Mouse (Mus musculus) small intestine, adult 2 months (tissue): ENCODE data around the gene Rptor. TPM values are rescaled to one million over a fixed set of nuclear protein-coding genes. Genes with fewer than 3 reads are reported as not detected.

Source experiments
- H3K27ac ChIP-seq: fragments of 200-500 bp; 2 replicates; pipeline ENCODE4 v1.5.1; 2012; ENCODE audit warnings: low read depth, low read length, control low read depth, inconsistent platforms; ENCODE audit not compliant: insufficient read depth
- H3K27me3 ChIP-seq: fragments of 200-500 bp; 2 replicates; pipeline ENCODE4 v1.6.1; 2012; ENCODE audit warnings: mild to moderate bottlenecking, moderate library complexity, low read length, inconsistent platforms; ENCODE audit not compliant: control insufficient read depth, insufficient read depth
- H3K36me3 ChIP-seq: fragments of 200-500 bp; 2 replicates; pipeline ENCODE4 v1.6.1; 2012; ENCODE audit warnings: mild to moderate bottlenecking, low read length, control low read depth, inconsistent platforms; ENCODE audit not compliant: control insufficient read depth, insufficient read depth
- H3K4me1 ChIP-seq: fragments of 200-500 bp; 2 replicates; pipeline ENCODE4 v1.6.1; 2012; ENCODE audit warnings: low read length, inconsistent platforms, mixed read lengths; ENCODE audit not compliant: control insufficient read depth, insufficient read depth, insufficient read length
- H3K4me3 ChIP-seq: fragments of 200-500 bp; 2 replicates; pipeline ENCODE4 v1.5.1; 2012; ENCODE audit warnings: low read depth, mild to moderate bottlenecking, control low read depth, inconsistent platforms, low read length, moderate library complexity
- CTCF ChIP-seq: fragments of 200-500 bp; IDR thresholded peaks from 2 replicates; pipeline ENCODE4 v1.5.1; 2012; ENCODE audit warnings: low read depth, mild to moderate bottlenecking, control low read depth, inconsistent platforms, low read length, moderate library complexity, mixed read lengths; ENCODE audit not compliant: insufficient replicate concordance, insufficient read length; ENCODE audit errors: extremely low read depth
- POLR2A ChIP-seq: fragments of 200-500 bp; IDR thresholded peaks from 2 replicates; pipeline ENCODE4 v1.6.1; 2012; ENCODE audit warnings: low read depth, mild to moderate bottlenecking, control low read depth, inconsistent platforms, low read length, moderate library complexity
- WGBS: fragments of 180-500 bp; shearing (Covaris S2); methylation state at CpG from one replicate; pipeline ENCODE4 v1.1.7; 2018; 5-methylcytosine and 5-hydroxymethylcytosine counted together
- polyA plus RNA-seq: library from polyadenylated mRNA; depleted of rRNA; stranded (reverse); fragments of >200 nt; gene quantifications from 2 replicates; pipeline ENCODE4 v1.2.3, GENCODE M21; 2012

Gene Rptor
- polyA plus RNA-seq, 1 experiment: 26.8 TPM

DNA sequence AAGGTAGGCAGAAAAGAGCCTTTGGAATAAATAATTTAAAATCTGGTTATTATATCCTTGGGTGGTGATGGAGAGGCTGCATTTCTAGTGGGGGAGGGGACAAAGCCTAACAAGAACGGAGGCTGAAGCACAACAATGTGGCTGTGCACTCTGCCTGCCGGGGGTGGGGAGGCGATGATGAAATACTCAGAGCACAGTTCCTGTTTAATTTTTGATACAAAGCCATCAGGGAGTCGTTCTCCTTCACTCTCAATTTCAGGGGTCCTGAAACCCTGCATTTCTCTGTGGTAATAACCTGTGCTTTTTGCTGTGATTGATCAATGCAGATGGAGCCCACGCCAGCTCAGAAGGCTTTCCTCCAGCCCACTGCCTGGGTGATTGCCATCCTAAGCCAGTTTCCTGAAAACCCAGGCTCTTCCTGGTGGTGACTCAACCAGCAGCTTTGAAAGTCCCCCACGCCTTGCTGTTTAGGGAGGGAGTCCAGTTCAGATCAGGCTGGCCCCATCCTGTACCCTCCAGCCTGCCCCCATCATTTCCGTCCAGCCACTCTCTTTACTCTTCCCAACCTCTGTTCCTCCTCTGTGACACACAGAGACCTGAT is 204.8 kb downstream of the Rptor start:
- peaks cover 10% of the 10 kb centered on the region; the same call in 1 of the 2 replicates for H3K4me1 ChIP-seq
- 66% methylated on average over 7 of the region's 7 CpGs for WGBS
- no peak overlapping the region for H3K27ac ChIP-seq
- TF ChIP-seq POLR2A (no peak), CTCF (no peak)
- no peak overlapping the region for H3K4me3 ChIP-seq
- H3K27me3 ChIP-seq: no peaks in the 10 kb centered on the region
- peaks cover 12% of the 10 kb centered on the region for H3K36me3 ChIP-seq

DNA sequence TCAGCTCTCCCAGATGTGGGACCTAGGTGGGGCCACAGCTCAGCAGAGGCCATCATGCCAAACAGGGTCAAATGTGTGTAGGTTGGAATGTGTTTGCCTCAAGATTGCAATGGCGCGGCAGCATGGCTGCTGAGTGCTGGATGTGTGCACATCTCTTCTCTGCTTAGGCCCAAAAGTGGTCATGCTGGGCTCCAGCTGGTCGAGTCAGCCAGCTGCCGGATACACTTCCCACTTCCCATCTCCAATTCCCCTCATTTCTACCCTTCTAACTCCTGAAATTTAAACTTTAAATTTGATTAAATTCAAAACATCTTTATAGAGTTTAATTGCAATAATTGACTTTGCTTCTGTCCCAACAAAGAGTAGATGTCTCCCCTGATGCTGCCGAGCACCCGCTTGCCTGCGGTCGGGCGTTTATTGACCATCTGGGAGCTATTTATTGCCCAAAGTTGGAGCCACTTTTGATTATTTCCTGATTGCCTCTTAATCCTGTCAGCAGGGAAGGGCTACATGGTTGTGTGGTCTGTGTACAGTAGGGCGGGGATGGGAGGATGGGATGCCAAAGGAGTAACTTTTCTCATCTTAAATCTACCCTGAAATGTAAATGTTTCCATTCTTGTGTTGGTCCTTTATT is 206.1 kb downstream of the Rptor start:
- Histone ChIP-seq H3K27me3 (no peaks in the 10 kb centered on the region), H3K4me3 (no peak overlapping the region), H3K36me3 (peaks cover 7% of the 10 kb centered on the region), H3K4me1 (peaks cover 10% of the 10 kb centered on the region; the same call in 1 of the 2 replicates), H3K27ac (no peak overlapping the region)
- WGBS: 47% methylated on average over 10 of the region's 10 CpGs
- no peak for TF ChIP-seq CTCF
- TF ChIP-seq POLR2A: no peak

DNA sequence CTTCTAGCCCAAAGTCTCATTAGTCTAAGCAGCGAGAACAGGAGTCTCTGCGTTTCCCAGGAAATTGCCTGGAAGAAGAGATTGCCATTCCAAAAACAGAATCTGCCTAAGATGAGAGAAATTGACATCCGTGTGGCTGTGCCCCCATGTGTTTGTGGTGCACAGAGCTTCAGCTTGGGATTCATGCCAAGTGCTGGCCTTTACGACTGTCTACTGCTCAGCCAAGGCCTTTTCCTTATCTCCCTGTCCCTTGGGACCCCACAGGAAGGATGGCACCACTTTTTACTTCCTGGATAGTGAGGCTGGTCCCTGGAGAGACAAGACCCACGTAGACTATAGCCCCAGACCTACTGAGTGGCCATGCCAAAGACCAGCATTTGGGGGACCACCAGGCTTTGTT is 206.6 kb downstream of the Rptor start:
- 47% methylated on average over 5 of the region's 5 CpGs for WGBS

DNA sequence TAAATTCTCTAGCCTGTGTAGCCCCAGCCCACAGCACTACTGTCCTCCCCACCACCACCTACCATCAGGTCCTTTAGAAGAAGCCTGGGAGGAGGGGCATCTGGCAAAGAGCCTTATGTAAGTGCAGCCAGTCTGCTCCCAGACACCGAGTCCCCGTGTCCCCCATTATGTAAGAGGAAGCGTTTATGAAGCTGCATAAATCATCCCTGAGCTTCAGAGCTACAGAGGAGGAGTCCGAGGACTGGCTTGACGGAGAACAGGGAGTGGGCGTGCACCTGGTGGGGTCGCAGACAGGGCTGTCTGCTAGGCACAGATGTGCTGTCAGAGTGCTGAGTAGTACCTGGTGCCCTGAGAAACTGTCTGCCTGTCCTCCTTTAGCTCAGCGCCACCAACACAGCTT is 208.3 kb downstream of the Rptor start:
- Histone ChIP-seq H3K36me3 (peaks cover 6% of the 10 kb centered on the region), H3K27ac (no peak overlapping the region), H3K4me3 (no peak overlapping the region), H3K4me1 (peaks cover 10% of the 10 kb centered on the region; the same call in 1 of the 2 replicates), H3K27me3 (no peaks in the 10 kb centered on the region)
- WGBS: 72% methylated on average over 8 of the region's 8 CpGs
- no peak for TF ChIP-seq CTCF

More for the DNA sequence above, 206.6 kb downstream of the Rptor start:
- Histone ChIP-seq H3K4me3 (no peak overlapping the region), H3K36me3 (peaks cover 6% of the 10 kb centered on the region), H3K27me3 (no peaks in the 10 kb centered on the region), H3K27ac (no peak overlapping the region), H3K4me1 (peaks cover 10% of the 10 kb centered on the region; the same call in 1 of the 2 replicates)
- TF ChIP-seq CTCF: no peak
- no peak for TF ChIP-seq POLR2A

DNA sequence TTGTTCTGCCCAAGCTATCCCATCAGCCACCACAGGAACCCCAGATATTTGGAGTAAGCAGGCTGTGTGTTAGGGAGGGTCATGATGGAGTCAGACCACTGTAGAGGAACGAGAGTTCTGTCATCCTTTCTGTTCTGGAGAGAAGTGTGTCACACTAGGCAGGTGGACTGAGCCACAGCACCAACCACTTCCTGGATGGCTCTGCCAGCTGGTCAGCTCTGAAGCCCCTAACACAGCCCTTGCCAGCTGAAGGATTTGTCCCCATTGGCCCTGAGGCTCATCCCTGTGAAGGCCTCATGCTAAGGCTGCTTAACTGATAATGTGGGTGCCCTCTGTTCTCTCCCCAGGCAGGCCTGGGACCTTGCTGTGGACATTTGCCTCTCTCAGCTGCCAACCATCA is 208.9 kb downstream of the Rptor start:
- no peak for TF ChIP-seq CTCF
- TF ChIP-seq POLR2A: no peak
- 100% methylated on average over 1 of the region's 1 CpGs for WGBS
- peaks cover 10% of the 10 kb centered on the region; the same call in 1 of the 2 replicates for H3K4me1 ChIP-seq
- no peak overlapping the region for H3K4me3 ChIP-seq
- H3K27me3 ChIP-seq: no peaks in the 10 kb centered on the region
- H3K27ac ChIP-seq: no peak overlapping the region
- peaks cover 6% of the 10 kb centered on the region for H3K36me3 ChIP-seq

DNA sequence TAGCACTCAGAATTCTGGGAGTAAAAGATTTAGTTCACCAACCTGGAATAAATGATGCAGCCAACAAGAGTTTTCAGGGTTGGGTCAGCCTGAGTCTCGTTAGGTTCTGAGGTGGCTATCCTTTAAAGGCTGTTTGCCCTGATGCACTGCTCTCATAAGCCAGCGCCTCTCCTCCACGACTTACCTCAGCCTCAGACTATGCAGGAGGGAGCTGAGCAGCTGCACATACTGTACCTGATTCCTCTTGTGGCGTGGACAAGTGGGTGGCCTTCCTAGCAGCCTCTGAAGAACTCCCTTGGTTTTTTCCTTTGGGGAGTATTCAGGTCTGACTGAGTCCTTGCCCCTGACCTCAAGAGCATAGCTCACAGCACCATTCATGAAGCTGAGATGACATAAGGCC is 209.4 kb downstream of the Rptor start:
- Histone ChIP-seq H3K36me3 (peaks cover 6% of the 10 kb centered on the region), H3K27me3 (no peaks in the 10 kb centered on the region), H3K4me3 (no peak overlapping the region), H3K27ac (no peak overlapping the region), H3K4me1 (peaks cover 6% of the 10 kb centered on the region; the same call in 1 of the 2 replicates)
- WGBS: 95% methylated on average over 4 of the region's 4 CpGs
- TF ChIP-seq POLR2A (no peak), CTCF (no peak)

DNA sequence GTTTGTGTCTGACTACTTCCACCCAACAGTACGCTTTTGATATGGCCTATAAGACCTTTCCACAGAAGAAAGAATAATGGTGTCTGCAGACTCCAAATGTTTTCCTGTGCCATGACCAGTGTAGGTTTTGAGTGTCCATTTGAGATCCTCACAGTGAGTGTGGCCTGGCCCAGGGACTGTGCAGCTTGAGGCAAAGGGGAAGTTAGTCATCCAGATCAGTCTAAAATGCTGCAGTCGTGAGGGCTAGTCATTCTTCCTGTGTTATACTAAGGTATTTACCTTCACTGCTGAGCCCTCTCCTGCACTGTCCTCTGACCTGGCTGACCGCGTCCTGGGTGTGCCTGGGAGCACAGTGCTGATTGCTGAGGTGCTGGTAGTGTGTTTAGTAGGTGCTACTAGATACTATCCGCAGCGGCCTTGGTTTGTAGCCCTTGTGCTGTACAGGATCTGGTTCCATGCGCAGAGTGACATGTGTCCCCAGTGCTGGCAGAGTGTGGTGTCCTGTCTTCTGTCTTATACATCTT is 211.4 kb downstream of the Rptor start:
- no peak overlapping the region for H3K27ac ChIP-seq
- peaks cover 19% of the 10 kb centered on the region for H3K36me3 ChIP-seq
- 89% methylated on average over 7 of the region's 7 CpGs for WGBS
- H3K4me3 ChIP-seq: no peak overlapping the region
- no peaks in the 10 kb centered on the region for H3K27me3 ChIP-seq
- peaks cover 3% of the 10 kb centered on the region; the same call in 1 of the 2 replicates for H3K4me1 ChIP-seq
- TF ChIP-seq CTCF (no peak), POLR2A (no peak)
